Mouse (Mus musculus) right cerebral cortex, postnatal 10 days (tissue): ENCODE results near the gene Gm5615.

ENCODE experiments used
- DNase-seq, 2 experiments: peaks; one replicate each; pipeline ENCODE4 v3.0.0; 2021; ENCODE audit warnings: low spot score in 2 of 2

The Gm5615 gene

GRCm38 (mm10) chr9:36541863-36542262 is at the start of gene Gm5615:
Gene Gm5615, minus strand, starts transcription at chr9:36541963.
- no peak for DNase-seq

- no peak for DNase-seq
These were observed 40.8 kb upstream of the Gm5615 start, which contains the start of gene Gm17689 for GRCm38 (mm10) chr9:36582535-36582934. Gene Gm17689, minus strand, starts transcription at chr9:36582635.

GRCm38 (mm10) chr9:36504211-36504610 is 37.6 kb downstream of the Gm5615 start:
- DNase-seq = no peak

- DNase-seq = no peak
These were observed 45.9 kb downstream of the Gm5615 start for GRCm38 (mm10) chr9:36495824-36496223.

- no peak for DNase-seq
These were observed 47.1 kb downstream of the Gm5615 start for GRCm38 (mm10) chr9:36494501-36495220.
